Mouse (Mus musculus) ES-Bruce4 (cell line): ENCODE data around the gene Sh3bp4.

ENCODE experiments used
- CTCF ChIP-seq: IDR thresholded peaks from one replicate; pipeline ENCODE4 v1.8.1; 2011; ENCODE audit warnings: low read depth, low read length
- EP300 ChIP-seq: IDR thresholded peaks from 2 replicates; pipeline ENCODE4 v1.6.1; 2011; ENCODE audit warnings: low read depth, low read length; ENCODE audit not compliant: insufficient read depth
- POLR2A ChIP-seq: IDR thresholded peaks from one replicate; pipeline ENCODE4 v1.8.1; 2011; ENCODE audit warnings: low read length; ENCODE audit not compliant: insufficient read depth

DNA sequence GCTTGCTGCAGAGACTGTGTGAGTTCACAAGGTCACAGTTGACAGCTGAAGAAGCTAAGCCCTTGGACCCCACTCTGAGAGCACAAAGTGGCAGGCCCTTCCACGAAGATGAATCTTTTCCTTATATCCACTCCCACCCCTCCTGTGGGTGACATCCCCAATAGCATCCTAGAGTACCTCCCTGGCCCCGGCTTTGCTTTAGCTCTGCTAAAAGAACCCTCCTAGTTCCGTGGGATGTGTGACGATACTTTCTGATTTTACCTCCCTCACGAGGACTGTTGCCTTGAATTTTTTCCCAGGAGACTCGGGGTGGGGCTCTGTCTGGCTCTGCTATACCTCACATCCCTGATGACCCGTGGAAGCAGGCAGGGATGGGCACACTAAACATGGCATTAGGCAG lies 104.4 kb downstream of the Sh3bp4 start:
- no peak for TF ChIP-seq CTCF
- TF ChIP-seq POLR2A: no peak
- TF ChIP-seq EP300: no peak
